Mouse (Mus musculus): ENCODE results near the gene Klf9.

- no peak for TF ChIP-seq CTCF (IDR thresholded peaks at IDR 0.05; ENCODE audit: low read depth)
- no peak for TF ChIP-seq EP300 (IDR thresholded peaks at IDR 0.05; ENCODE audit: low read depth)
Observed at GRCm38 (mm10) chr19:23202106-23202505, 61.1 kb downstream of the Klf9 start.
